Mouse (Mus musculus): Measurements from ENCODE around the gene Zfp358.

DNA sequence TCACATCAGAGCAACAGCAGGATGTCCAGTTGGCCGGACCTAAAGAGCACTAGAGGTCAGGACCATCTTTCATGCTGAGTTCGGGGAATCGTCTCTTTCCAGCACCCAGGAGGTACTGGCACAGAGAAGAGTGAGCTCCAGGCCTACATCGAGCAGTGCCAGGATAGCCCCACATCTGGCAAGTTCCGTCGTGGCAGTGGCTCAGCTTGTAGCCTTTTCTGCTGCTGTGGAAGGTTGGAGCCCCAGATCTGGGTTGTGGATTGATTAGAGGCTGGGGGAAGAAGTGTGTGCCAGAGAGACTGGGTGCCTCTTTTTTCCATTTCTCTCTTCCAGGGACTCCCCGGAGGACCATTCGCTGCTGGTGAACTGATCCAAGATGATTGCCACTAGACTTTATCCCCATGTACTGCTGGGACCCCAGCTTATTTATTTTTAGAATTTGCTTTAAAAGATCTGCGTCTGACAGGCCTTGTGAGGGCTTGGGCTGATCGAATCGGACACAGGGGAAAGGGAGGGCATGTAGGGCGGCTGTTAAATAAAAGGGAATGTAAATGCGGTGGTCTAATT is 21.8 kb downstream of the Zfp358 start:
- TF ChIP-seq MAFK (IDR thresholded peaks at IDR 0.05; ENCODE audit: insufficient read depth, low read depth, low read length), result no peak
- TF ChIP-seq ZNF384 (IDR thresholded peaks at IDR 0.05; ENCODE audit: low read depth, low read length), result no peak
- no peak for TF ChIP-seq CHD2 (IDR thresholded peaks at IDR 0.05; ENCODE audit: low read depth, low read length)
- TF ChIP-seq ZC3H11A (IDR thresholded peaks at IDR 0.05; ENCODE audit: borderline replicate concordance, low read depth, low read length), result no peak
- no peak for TF ChIP-seq HCFC1 (IDR thresholded peaks at IDR 0.05; ENCODE audit: borderline replicate concordance, insufficient read depth, low read length)
